12 mouse cellular contexts compared by ENCODE assay signal in genomic region chr17:52880051-52880450, GRCm38 (mm10).
DNase-seq lines count a peak whose midpoint lies in the region.
"Had no signal": no experiment of that assay in that cellular context is flagged by ENCODE, and none has a peak within 500 bp of the region (broad histone marks: within the 10 kb centered on the region; RNA-seq: fewer than 3 reads in every experiment).

No protein-coding gene starts in this region.

- intact Hi-C loops in left cerebral cortex, postnatal 4 days (cut with DNase I): no loop called here
- intact Hi-C loops in gastrocnemius, postnatal 14 days (cut with DNase I; ENCODE audit: low total_unique reads): no loop called here

- peak; percentile 12 for DNase-seq in left cerebral cortex, adult 11 months (ENCODE audit: low spot score)
- no peak for DNase-seq in left cerebral cortex, postnatal 4 days
- peak; percentile 7 for DNase-seq in cerebellum, adult 9-10 months
- peak; percentile 5 to 6 for DNase-seq in layer of hippocampus, adult 8-10 months (ENCODE audit: low spot score in 2 of 2)
- peak; percentile 8 for DNase-seq in right cerebral cortex, postnatal 14 days
- no peak for DNase-seq in testis, postnatal 10 days (ENCODE audit: low spot score)
- no peak for DNase-seq in gastrocnemius, postnatal 14 days
- no peak for DNase-seq in B cell, adult 2 months
- DNase-seq: heart, adult 11 months; heart, postnatal 10 days; kidney, postnatal 25 days; thymus, postnatal 4 days had no signal

Comparison
In these comparisons a context has a peak if more than half of its experiments do, and no peak if none do; other contexts are left out.
1. DNase-seq: peak in left cerebral cortex, adult 11 months (single experiment), cerebellum, adult 9-10 months (single experiment), layer of hippocampus, adult 8-10 months (2 of 2) and right cerebral cortex, postnatal 14 days (single experiment); none in left cerebral cortex, postnatal 4 days (single experiment), testis, postnatal 10 days (single experiment), gastrocnemius, postnatal 14 days (single experiment) and B cell, adult 2 months (0 of 2).